Mouse (Mus musculus): ENCODE measurements at regions not wholly inside any gene's neighbourhood (a gene's known extent, or its start where the extent isn't known, plus 50 kb on each side); places are given as distances from the start of the nearest gene placed in this dataset.

- no peak for DNase-seq
Measured at GRCm38 (mm10) chr9:100252409-100252808, 234.2 kb downstream of the Il20rb start.

Measured in adrenal gland, postnatal 25 days (tissue).